Mouse (Mus musculus) heart, postnatal 0 days (tissue): ENCODE measurements around the gene Gm17509. TPM values are rescaled to one million over a fixed set of nuclear protein-coding genes. Genes with fewer than 3 reads are reported as not detected.
A peak's percentile ranks its signal among the peaks of the same experiment; 100 is the strongest.

Experiments
- ATAC-seq: fragments of 200-750 bp; cut with Nextera tagmentation; 2 replicates; pipeline ENCODE4 v1.8.0; 2017; ENCODE audit warnings: low read depth, moderate number of reproducible peaks, moderate library complexity; ENCODE audit not compliant: insufficient read depth
- DNase-seq: peaks from one replicate; pipeline ENCODE4 v3.0.0-alpha.2; 2016; ENCODE audit warnings: low spot score
- H3K27ac ChIP-seq: fragments of 300-500 bp; sonication (generic); 2 replicates; pipeline ENCODE4 v1.5.1; 2014; ENCODE audit warnings: low read depth, mild to moderate bottlenecking
- H3K27me3 ChIP-seq: fragments of 300-500 bp; sonication (generic); 2 replicates; pipeline ENCODE4 v1.6.1; 2014; ENCODE audit warnings: low read length, mixed read lengths; ENCODE audit not compliant: control insufficient read depth, insufficient read depth
- H3K36me3 ChIP-seq: fragments of 300-500 bp; sonication (generic); replicated peaks from 2 replicates; pipeline ENCODE4 v1.6.1; 2014; ENCODE audit warnings: low read length, mixed read lengths; ENCODE audit not compliant: control insufficient read depth, insufficient read depth
- H3K4me1 ChIP-seq: fragments of 300-500 bp; sonication (generic); 2 replicates; pipeline ENCODE4 v1.6.1; 2014; ENCODE audit warnings: antibody characterized with exemption; ENCODE audit not compliant: control insufficient read depth, insufficient read depth
- H3K4me2 ChIP-seq: fragments of 300-500 bp; sonication (generic); 2 replicates; pipeline ENCODE4 v1.6.1; 2014; ENCODE audit warnings: low read depth, mild to moderate bottlenecking, low read length, moderate library complexity
- H3K4me3 ChIP-seq: fragments of 300-500 bp; sonication (generic); 2 replicates; pipeline ENCODE4 v1.5.1; 2014; ENCODE audit warnings: low read depth, low read length
- H3K9ac ChIP-seq: fragments of 300-500 bp; sonication (generic); replicated peaks from 2 replicates; pipeline ENCODE4 v1.6.1; 2014; ENCODE audit warnings: low read depth, low read length, mixed read lengths
- H3K9me3 ChIP-seq: fragments of 300-500 bp; sonication (generic); replicated peaks from 2 replicates; pipeline ENCODE4 v1.6.1; 2016; ENCODE audit warnings: low read length; ENCODE audit not compliant: control insufficient read depth
- CTCF ChIP-seq: IDR thresholded peaks from 2 replicates; pipeline ENCODE4 v1.5.1; 2016; ENCODE audit warnings: antibody characterized with exemption, control low read depth, low read depth
- EP300 ChIP-seq: IDR thresholded peaks from 2 replicates; pipeline ENCODE4 v1.6.1; 2016; ENCODE audit warnings: antibody characterized with exemption, low read depth
- WGBS: fragments of 180-500 bp; shearing (Covaris S2); extraction: QIAGEN DNeasy Blood & Tissue Kit; methylation state at CpG from one replicate; pipeline ENCODE4 v1.1.7; 2014; 5-methylcytosine and 5-hydroxymethylcytosine counted together
- polyA plus RNA-seq: library from polyadenylated mRNA; unstranded; fragments of >200 nt; fragmentation: Nextera tagmentation; extraction: Ambion mirVana; gene quantifications from 2 replicates; pipeline ENCODE4 v1.2.1, GENCODE M21; 2015
- total RNA-seq: library from RNA; depleted of rRNA; stranded (reverse); fragments of >200 nt; gene quantifications from 2 replicates; pipeline ENCODE4 v1.2.3, GENCODE M21; 2014; ENCODE audit warnings: low replicate concordance

The Gm17509 gene
- total and polyA plus RNA-seq, 2 experiments from 2014 or later: not detected

DNA sequence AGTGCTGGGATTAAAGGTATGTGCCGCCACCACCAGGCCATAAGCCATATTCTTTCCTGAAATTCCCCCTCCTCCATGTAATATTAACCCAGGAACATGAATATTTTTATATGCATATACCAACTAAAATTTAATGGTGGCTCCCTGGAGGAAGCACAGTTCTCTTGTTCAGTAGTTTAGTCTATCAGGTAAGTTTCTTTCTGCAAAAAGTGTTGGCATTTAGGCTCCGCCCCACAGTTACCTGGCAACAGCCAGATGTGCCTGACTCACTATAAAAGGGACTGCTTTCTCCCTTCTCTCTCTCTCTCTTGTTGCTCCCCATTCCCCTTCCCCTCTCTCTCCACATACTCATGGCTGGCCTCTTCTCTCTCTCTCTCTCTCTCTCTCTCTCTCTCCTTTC, 2.8 kb downstream of the Gm17509 start:
- Histone ChIP-seq H3K36me3 (no peaks in the 10 kb centered on the region), H3K27ac (peak overlapping the region; percentile 6; the same call in 1 of the 2 replicates), H3K27me3 (peaks cover 23% of the 10 kb centered on the region), H3K9me3 (no peaks in the 10 kb centered on the region), H3K4me2 (no peak overlapping the region), H3K9ac (no peak overlapping the region), H3K4me1 (no peaks in the 10 kb centered on the region), H3K4me3 (no peak overlapping the region)
- 87% methylated on average over 2 of the region's 2 CpGs for WGBS
- no peak for ATAC-seq
- no peak for DNase-seq
- no peak for TF ChIP-seq CTCF
- TF ChIP-seq EP300: no peak

DNA sequence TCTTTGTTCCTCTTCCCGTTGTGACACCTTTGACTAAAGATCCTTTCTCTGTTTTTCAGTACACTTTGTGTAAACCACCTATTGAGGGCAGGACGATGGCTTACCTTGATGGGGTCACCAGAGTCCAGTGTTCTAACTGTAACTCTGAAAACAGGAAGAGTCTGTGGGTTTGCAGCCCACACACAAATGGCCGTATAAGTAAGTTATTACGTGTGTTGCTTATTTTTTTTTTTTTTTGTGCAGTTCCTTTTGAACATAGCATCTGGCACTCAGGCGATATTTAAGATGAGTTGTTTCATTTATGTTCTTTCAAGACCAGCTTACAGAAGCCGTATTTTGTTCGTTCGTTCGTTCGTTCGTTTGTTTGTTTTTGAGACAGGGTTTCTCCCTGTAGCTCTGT, 3.3 kb downstream of the Gm17509 start:
- no peak for DNase-seq
- Histone ChIP-seq H3K27me3 (peaks cover 23% of the 10 kb centered on the region), H3K27ac (peak overlapping the region; percentile 6; the same call in 1 of the 2 replicates), H3K4me3 (no peak overlapping the region), H3K36me3 (no peaks in the 10 kb centered on the region), H3K9ac (no peak overlapping the region), H3K4me1 (no peaks in the 10 kb centered on the region), H3K4me2 (no peak overlapping the region), H3K9me3 (no peaks in the 10 kb centered on the region)
- WGBS: 70% methylated on average over 11 of the region's 11 CpGs
- ATAC-seq: no peak
- TF ChIP-seq EP300 (no peak), CTCF (no peak)

DNA sequence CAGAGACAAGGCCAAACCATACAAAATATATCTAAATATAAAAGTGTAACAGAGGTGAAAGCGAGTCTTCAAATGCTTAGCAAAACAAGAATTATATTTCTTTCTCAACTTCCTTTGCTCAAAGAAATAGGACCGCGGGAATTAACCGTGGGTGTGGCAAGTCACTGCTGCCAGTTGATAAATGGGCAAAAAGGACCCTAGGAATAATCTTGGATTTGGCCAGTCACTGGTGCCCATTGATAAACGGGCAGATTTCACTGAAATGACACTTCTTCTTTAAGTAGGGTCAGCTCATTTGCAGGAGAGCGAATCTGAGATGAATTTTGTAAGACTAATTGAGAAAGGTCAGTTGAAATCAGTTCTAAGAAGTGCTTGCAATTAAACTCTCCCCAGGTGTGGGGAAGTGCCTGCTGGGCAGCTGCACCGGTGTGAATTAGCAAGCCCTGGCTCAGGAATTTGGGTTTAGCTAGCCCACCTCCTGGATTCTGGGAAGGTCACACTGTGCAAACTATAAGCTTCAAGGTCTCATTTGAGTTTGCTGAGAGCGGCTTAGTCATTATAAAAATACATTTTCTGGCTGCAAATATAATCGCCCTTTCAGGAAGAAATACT, 4.0 kb downstream of the Gm17509 start:
- Histone ChIP-seq H3K27ac (no peak overlapping the region; the same call in 1 of the 2 replicates), H3K27me3 (peaks cover 19% of the 10 kb centered on the region), H3K4me3 (no peak overlapping the region), H3K9ac (no peak overlapping the region), H3K36me3 (no peaks in the 10 kb centered on the region), H3K4me1 (no peaks in the 10 kb centered on the region), H3K4me2 (no peak overlapping the region), H3K9me3 (no peaks in the 10 kb centered on the region)
- TF ChIP-seq CTCF: no peak
- no peak for TF ChIP-seq EP300
- DNase-seq (no peak), ATAC-seq (no peak)
- WGBS: 43% methylated on average over 9 of the region's 9 CpGs

DNA sequence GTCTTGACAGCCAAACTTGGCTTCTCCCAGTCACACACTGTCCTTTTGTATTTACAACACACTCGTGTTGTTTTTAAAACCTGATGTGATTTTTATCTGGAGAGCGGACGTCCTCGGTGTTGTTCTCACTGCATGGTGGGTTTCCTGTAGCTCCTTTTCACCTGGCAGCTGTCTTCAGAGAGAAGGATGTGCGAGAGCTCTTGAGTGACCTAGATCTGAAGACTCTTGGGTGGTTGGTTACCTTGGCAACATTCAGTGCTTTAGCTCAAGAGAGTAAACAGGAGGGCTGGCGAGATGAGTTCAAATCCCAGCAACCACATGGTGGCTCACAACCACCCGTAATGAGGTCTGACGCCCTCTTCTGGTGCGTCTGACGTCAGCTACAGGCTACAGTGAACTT, 4.7 kb downstream of the Gm17509 start:
- no peaks in the 10 kb centered on the region for H3K36me3 ChIP-seq
- H3K9ac ChIP-seq: no peak overlapping the region
- DNase-seq (no peak), ATAC-seq (no peak)
- H3K9me3 ChIP-seq: no peaks in the 10 kb centered on the region
- 32% methylated on average over 10 of the region's 10 CpGs for WGBS
- TF ChIP-seq EP300: no peak
- TF ChIP-seq CTCF: no peak
- no peak overlapping the region for H3K27ac ChIP-seq
- H3K4me3 ChIP-seq: no peak overlapping the region
- H3K4me1 ChIP-seq: no peaks in the 10 kb centered on the region
- H3K4me2 ChIP-seq: no peak overlapping the region
- H3K27me3 ChIP-seq: peaks cover 11% of the 10 kb centered on the region

DNA sequence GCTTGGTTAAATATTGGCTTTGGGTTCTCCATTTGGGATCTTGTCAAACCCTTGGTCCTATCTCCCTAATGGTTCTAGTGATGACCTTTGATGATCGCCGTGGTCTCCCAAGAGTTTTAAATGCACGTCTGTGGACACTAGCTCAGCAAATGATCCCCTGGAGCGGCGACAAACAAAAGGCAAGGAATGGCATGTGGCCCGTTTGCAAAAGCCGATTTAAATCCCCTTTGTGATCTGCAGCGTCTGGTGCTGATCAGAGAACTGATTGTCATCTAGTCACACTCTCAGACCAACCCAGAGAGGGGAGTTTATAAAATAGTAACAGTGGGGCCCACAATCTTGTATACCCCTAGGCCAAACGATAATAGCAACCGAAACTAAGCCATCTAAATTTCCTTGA, 5.4 kb downstream of the Gm17509 start:
- Histone ChIP-seq H3K9ac (no peak overlapping the region), H3K4me2 (no peak overlapping the region; the same call in 1 of the 2 replicates), H3K4me3 (no peak overlapping the region), H3K27ac (peak overlapping the region; percentile 70; the same call in 1 of the 2 replicates), H3K9me3 (no peaks in the 10 kb centered on the region), H3K27me3 (peaks cover 6% of the 10 kb centered on the region), H3K36me3 (no peaks in the 10 kb centered on the region), H3K4me1 (no peaks in the 10 kb centered on the region)
- no peak for TF ChIP-seq EP300
- TF ChIP-seq CTCF: no peak
- WGBS: 35% methylated on average over 10 of the region's 10 CpGs
- no peak for ATAC-seq
- DNase-seq: no peak

DNA sequence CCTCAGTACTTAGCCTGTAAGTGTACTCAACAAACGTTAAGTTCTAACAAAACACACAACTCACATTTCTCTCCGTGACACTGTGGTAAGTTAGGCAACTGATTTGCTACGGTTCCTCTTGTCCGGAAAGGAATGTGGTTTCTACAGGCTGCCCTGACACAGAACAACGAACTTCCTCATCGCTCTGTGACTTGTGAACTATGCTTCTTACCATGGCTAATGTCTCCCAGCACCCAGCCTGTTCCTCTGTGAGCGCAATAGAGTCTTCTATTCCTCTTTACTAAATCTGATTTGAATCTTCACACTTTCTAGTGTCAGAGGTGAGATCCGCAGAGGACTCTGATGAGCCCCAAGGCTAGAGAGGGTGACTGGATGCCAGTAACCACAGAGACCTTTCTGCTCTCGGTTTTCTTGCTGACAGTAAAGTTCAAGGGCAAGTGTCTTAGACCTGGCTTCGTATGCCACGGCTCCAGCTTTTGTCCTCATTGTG, 9.4 kb downstream of the Gm17509 start:
- no peaks in the 10 kb centered on the region for H3K4me1 ChIP-seq
- WGBS: 49% methylated on average over 11 of the region's 11 CpGs
- no peaks in the 10 kb centered on the region for H3K36me3 ChIP-seq
- no peak overlapping the region; the same call in 1 of the 2 replicates for H3K4me2 ChIP-seq
- H3K9ac ChIP-seq: no peak overlapping the region
- H3K4me3 ChIP-seq: no peak overlapping the region
- DNase-seq (no peak), ATAC-seq (no peak)
- H3K9me3 ChIP-seq: no peaks in the 10 kb centered on the region
- H3K27me3 ChIP-seq: no peaks in the 10 kb centered on the region
- H3K27ac ChIP-seq: peak overlapping the region; percentile 2; the same call in 1 of the 2 replicates
- TF ChIP-seq CTCF: no peak
- TF ChIP-seq EP300: no peak
